Mouse (Mus musculus) retina, embryonic 14.5 days (tissue): ENCODE results near the gene C530008M17Rik.
A peak's percentile ranks its signal among the peaks of the same experiment; 100 is the strongest.

ENCODE experiments used
- DNase-seq: peaks from one replicate; pipeline ENCODE4 v3.0.0-alpha.2; 2015; ENCODE audit warnings: low spot score

C530008M17Rik gene

GRCm38 (mm10) chr5:76837018-76837417 is 180.7 kb downstream of the C530008M17Rik start:
- no peak for DNase-seq

GRCm38 (mm10) chr5:76839786-76840185 is 183.5 kb downstream of the C530008M17Rik start:
- DNase-seq = no peak

DNA sequence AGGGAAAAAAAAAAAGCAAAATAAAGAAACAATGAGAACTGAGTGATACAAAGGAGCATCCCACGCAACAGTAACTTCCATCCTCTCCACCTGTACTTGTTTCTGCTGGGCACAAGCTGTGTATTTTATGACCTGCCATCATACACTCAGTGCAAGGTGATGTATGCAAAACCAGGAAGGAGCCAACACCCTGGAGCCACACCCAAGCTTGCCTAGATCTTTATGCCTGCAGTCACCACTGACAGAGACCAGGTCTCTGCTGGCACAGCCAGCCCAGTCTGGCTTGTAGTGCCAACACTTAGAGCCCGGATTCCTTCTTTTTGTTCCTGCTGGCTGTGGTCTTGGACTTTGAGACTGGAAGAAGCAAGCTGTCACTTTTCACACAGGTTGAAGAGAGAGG is 185.5 kb downstream of the C530008M17Rik start:
- no peak for DNase-seq

DNA sequence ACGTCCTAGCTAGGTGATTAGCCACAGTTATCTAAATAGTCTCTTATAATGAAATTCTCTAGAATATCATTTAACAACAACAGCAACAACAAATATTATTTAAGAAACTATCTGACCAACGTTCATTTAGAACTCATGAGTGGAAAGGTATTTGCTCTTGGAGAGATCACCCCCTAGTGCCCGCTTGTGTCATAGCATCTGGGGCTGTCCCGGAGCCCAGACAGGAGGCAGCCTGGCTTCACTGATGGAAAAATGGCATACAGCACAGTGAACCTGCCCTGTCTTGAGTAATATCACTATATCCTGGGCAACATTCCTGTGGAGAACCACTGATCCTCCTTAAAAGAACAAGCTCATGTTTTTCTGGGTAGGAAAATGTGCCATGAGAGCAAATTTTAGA is 187.1 kb downstream of the C530008M17Rik start:
- DNase-seq = peak; percentile 76

DNA sequence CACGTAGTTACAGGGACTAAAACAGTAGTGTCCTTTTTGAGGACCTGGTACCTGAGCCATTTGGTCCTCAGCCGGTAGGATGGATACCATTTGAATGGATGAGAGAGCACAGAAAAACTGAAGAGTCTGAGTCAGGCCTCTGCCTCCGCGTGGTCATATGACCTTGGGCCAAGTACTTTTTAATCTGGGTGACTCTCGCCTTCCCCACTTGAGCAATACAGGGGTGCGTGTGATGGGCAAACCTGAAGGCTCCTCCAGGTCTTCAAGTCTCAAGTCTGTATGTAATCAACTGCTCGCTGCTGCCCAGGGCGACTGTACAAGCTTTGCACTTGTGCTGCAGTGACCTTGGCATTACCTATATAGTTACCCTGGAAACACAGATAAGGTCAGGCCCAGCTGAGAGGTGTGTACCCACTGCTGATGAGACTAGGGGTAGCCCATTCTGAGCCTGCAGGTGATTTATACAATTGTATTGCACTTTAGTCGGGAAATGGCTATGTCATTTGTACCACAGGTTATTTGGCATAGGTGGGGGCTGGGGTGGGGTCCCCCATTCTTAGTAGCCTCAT is 187.6 kb downstream of the C530008M17Rik start:
- DNase-seq = no peak

- no peak for DNase-seq
These were observed 188.4 kb downstream of the C530008M17Rik start for GRCm38 (mm10) chr5:76844618-76845186.

DNA sequence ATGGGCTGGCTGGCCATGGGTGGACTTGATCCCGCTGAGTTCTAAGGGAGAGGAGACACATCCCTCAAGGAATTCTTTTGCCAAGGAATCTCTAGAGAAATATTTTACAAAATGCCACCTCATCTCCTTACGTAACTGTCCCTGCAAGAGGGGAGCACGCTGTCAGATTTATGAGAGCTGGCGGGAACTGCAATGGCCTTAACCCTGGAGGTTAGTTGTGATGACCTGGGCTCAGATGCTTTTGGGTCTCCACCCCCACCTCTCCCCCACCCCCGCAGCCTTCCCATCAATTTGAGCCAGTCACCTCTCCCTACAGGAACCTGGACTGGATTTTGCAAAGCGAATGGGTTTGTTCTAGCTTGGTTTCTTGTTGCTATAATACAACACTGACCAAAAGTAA is 190.8 kb downstream of the C530008M17Rik start:
- no peak for DNase-seq

DNA sequence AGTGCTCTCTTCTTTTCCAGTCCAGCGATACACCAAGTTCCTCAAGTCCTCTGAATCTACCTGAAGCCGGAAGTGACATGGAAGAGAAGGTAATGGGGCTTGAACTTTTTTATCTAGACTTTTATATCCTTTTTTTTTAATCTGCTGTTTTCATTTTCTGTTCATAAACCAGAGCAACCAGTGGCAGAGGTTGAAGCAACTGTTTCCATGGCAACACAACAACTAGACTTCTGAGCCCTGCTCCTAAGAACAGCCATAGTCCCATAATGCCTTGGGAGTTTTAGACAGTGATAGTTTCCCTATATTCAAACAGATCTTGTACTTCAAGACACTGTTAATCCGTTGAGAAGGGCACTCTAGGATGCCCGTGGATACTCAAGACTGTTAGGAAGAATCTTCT is 195.0 kb downstream of the C530008M17Rik start:
- DNase-seq = no peak

DNA sequence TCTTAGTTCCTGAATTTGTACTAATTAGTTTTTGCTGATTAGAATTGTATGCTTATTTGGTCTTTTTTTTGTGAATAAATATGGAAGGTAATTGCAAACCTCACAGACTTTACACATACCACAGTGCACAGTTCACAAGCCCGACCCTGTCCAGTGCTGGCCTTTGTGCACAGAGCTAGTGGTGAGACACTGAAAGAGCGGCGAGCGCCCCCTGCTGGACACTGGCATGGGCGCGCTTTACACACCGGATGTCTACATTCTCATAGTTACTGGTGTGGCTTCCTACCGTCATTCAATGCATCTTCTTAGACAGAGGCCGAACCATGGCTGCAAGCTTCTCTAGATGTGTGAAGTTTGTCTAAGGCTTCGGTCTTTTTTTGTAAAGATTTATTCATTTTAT is 197.2 kb downstream of the C530008M17Rik start:
- peak; percentile 95 for DNase-seq

GRCm38 (mm10) chr5:76855829-76856600 is 199.7 kb downstream of the C530008M17Rik start:
- no peak for DNase-seq

DNA sequence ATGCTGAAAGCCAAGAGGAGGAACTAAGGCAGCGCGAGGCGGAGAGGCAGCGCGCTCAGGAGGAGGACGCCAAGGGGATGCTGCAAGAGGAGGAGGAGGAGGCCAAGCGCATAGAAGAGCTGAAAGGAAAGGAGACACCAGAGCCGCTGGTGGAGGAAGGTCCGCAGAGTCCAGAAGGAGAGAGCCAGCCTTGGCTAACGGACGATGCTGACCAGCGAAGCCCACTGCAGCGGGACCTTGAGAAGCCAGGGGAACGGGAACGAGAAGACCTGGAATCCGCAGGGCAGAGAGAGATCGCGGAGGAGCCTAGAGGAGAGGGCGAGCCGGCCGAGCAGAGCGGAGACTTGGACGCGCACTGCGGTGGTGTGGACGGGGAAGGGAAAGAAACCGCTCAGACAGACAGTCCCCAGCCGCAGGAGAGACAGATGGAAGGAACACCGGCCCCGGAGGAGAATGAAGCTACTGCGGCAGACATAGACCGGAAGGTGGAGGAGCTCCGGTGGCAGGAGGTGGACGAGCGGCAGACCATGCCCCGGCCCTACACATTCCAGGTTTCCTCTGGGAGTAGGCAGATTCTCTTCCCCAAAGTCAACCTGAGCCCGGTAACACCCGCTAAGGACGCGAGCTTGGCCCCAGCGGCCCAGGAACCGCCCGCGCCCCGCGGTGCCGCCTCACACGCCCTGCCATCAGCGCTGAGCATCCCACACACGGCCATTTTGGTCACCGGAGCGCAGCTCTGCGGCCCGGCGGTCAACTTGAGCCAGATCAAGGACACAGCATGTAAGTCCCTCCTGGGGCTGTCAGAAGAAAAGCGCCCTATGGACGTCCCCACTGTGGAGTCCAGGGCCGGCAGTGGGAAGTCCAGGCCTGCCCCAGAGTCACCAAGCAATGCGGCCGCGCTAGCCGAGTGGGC is 201.0 kb downstream of the C530008M17Rik start:
- DNase-seq = no peak

GRCm38 (mm10) chr5:76858444-76858843 is 202.1 kb downstream of the C530008M17Rik start:
- DNase-seq = no peak

GRCm38 (mm10) chr5:76866819-76867218 is 210.5 kb downstream of the C530008M17Rik start:
- no peak for DNase-seq

GRCm38 (mm10) chr5:76868693-76869286 is 212.5 kb downstream of the C530008M17Rik start:
- no peak for DNase-seq

GRCm38 (mm10) chr5:76869553-76869952 is 213.2 kb downstream of the C530008M17Rik start:
- no peak for DNase-seq

DNA sequence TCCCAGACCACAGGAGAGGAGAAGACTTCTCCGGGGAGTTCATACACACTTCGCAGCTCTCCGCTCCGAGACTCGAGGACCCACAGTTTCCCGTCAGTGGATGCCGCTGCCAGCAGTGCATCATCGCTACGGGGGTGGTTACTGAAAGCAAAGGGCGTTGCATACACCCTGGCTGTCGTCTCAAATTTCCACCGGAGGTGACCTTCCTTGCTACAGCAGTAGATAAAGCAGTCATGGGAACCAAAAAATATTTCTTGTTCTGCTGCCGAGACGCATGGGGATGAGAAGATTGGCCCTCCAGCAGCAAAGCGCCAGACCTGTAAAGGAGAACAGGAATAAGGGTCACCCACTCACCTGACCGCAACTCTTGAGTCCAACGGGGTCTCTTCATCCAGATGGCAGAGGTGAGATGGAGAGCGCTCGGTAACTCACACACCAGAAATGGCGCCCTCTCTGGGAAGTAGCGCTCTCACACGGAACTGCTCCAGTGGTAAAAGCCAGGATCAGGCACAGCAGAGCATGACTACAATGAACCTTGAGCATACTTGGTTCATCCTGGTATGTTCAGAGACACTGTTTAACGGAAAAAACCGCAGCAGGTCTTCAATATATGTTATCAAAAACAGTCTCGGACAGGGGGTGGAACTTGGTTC is 219.9 kb downstream of the C530008M17Rik start:
- DNase-seq = no peak

GRCm38 (mm10) chr5:76884107-76884506 is 227.8 kb downstream of the C530008M17Rik start:
- DNase-seq = no peak

GRCm38 (mm10) chr5:76887011-76887410 is 230.7 kb downstream of the C530008M17Rik start:
- no peak for DNase-seq

- DNase-seq = no peak
These were observed 236.3 kb downstream of the C530008M17Rik start for GRCm38 (mm10) chr5:76892608-76893007.

- DNase-seq = no peak
These were observed 236.8 kb downstream of the C530008M17Rik start for GRCm38 (mm10) chr5:76893084-76893483.

DNA sequence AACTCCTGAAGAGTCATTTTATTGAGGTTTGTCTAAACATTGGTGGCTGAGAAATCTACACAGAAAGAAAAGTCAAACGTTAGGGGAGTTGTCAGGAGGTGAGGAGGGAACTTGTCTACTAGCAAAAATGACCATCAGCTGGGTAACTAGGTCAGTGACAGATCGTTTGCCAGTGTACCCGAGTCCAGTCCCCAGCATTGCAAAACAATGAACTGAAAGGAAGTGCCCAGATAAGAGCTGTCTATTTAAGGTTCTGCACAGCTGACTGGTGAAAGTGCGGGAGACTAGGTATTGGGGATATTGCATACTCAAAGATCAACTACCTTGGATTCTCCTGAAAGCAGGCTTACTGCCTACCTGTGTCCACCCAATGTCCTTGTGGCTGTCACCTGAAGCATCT is 245.8 kb downstream of the C530008M17Rik start:
- no peak for DNase-seq
